Mouse (Mus musculus) lung, postnatal 0 days (tissue): ENCODE results near the gene Jade1. TPM values are rescaled to one million over a fixed set of nuclear protein-coding genes. Genes with fewer than 3 reads are reported as not detected.

ENCODE experiments used
- ATAC-seq: fragments of 200-750 bp; cut with Nextera tagmentation; 2 replicates; pipeline ENCODE4 v1.8.0; 2017; ENCODE audit warnings: moderate library complexity
- DNase-seq: peaks from one replicate; pipeline ENCODE4 v3.0.0-alpha.2; 2016; ENCODE audit warnings: low spot score
- H3K27ac ChIP-seq: fragments of 300-500 bp; sonication (generic); 2 replicates; pipeline ENCODE4 v1.5.1; 2014; ENCODE audit warnings: antibody characterized with exemption, mild to moderate bottlenecking, low read length, mixed read lengths
- H3K27me3 ChIP-seq: fragments of 300-500 bp; sonication (generic); replicated peaks from 2 replicates; pipeline ENCODE4 v1.6.1; 2014; ENCODE audit warnings: low read length, mixed read lengths; ENCODE audit not compliant: insufficient read depth
- H3K36me3 ChIP-seq: fragments of 300-500 bp; sonication (generic); 2 replicates; pipeline ENCODE4 v1.6.1; 2014; ENCODE audit warnings: low read length, mixed read lengths; ENCODE audit not compliant: insufficient read depth
- H3K4me1 ChIP-seq: fragments of 300-500 bp; sonication (generic); 2 replicates; pipeline ENCODE4 v1.6.1; 2014; ENCODE audit warnings: antibody characterized with exemption, low read depth, low read length, mixed read lengths; ENCODE audit not compliant: insufficient read depth
- H3K4me2 ChIP-seq: fragments of 300-500 bp; sonication (generic); replicated peaks from 2 replicates; pipeline ENCODE4 v1.6.1; 2014; ENCODE audit warnings: low read depth, mild to moderate bottlenecking, low read length, moderate library complexity, mixed read lengths
- H3K4me3 ChIP-seq: fragments of 300-500 bp; sonication (generic); 2 replicates; pipeline ENCODE4 v1.5.1; 2014; ENCODE audit warnings: low read depth, low read length
- H3K9ac ChIP-seq: fragments of 300-500 bp; sonication (generic); replicated peaks from 2 replicates; pipeline ENCODE4 v1.6.1; 2014; ENCODE audit warnings: low read depth, mild to moderate bottlenecking
- H3K9me3 ChIP-seq: fragments of 300-500 bp; sonication (generic); 2 replicates; pipeline ENCODE4 v1.6.1; 2016; ENCODE audit warnings: low read length, mixed read lengths
- CTCF ChIP-seq: IDR thresholded peaks from 2 replicates; pipeline ENCODE4 v1.5.1; 2016; ENCODE audit warnings: antibody characterized with exemption, mild to moderate bottlenecking
- EP300 ChIP-seq: IDR thresholded peaks from 2 replicates; pipeline ENCODE4 v1.6.1; 2016; ENCODE audit warnings: antibody characterized with exemption, mild to moderate bottlenecking, control low read depth
- WGBS: fragments of 180-500 bp; shearing (Covaris S2); extraction: QIAGEN DNeasy Blood & Tissue Kit; methylation state at CpG from one replicate; pipeline ENCODE4 v1.1.7; 2014; 5-methylcytosine and 5-hydroxymethylcytosine counted together
- polyA plus RNA-seq: library from polyadenylated mRNA; unstranded; fragments of >200 nt; fragmentation: Nextera tagmentation; extraction: Ambion mirVana; gene quantifications from 2 replicates; pipeline ENCODE4 v1.2.1, GENCODE M21; 2015

The Jade1 gene
- polyA plus RNA-seq, 1 experiment from 2014 or later, result 6.0 TPM

- Histone ChIP-seq H3K27me3 (no peaks in the 10 kb centered on the region), H3K9ac (no peak overlapping the region), H3K9me3 (no peaks in the 10 kb centered on the region), H3K27ac (no peak overlapping the region), H3K4me2 (no peak overlapping the region), H3K36me3 (no peaks in the 10 kb centered on the region), H3K4me3 (no peak overlapping the region), H3K4me1 (no peaks in the 10 kb centered on the region)
- no peak for DNase-seq
- ATAC-seq, result no peak
- no peak for TF ChIP-seq EP300
- no peak for TF ChIP-seq CTCF
- 66% methylated on average over 4 of the region's 4 CpGs for WGBS
Observed at GRCm38 (mm10) chr3:41572131-41572530, 16.6 kb downstream of the Jade1 start.

DNA sequence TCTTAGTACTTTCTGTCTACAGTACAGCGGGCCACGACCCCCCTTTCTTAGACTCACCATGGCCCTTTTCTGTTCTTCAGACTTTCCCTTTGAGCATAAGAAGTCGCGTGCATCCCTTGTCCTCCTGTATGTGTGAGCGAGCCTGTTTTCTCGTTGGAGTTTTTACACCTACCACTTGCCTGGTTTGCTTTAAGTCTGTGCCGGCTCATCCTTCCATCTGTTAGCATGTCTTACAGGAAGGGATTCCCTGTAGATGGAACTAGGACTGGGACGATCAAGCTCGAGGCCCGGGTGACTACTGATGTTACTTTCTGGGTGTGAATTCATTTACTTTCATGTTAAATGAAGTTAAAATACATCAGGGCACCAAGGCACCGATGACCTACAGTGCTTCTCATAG lies 17.4 kb downstream of the Jade1 start:
- TF ChIP-seq EP300 (no peak), CTCF (no peak)
- H3K4me2 ChIP-seq, result no peak overlapping the region
- H3K27me3 ChIP-seq, result no peaks in the 10 kb centered on the region

GRCm38 (mm10) chr3:41574208-41574607 lies 18.7 kb downstream of the Jade1 start:
- Histone ChIP-seq H3K27me3 (no peaks in the 10 kb centered on the region), H3K4me1 (no peaks in the 10 kb centered on the region), H3K4me3 (no peak overlapping the region), H3K36me3 (no peaks in the 10 kb centered on the region), H3K27ac (no peak overlapping the region), H3K4me2 (no peak overlapping the region), H3K9me3 (no peaks in the 10 kb centered on the region), H3K9ac (no peak overlapping the region)
- no peak for TF ChIP-seq EP300
- TF ChIP-seq CTCF, result no peak
- DNase-seq (no peak), ATAC-seq (no peak)
- WGBS, result 74% methylated on average over 8 of the region's 8 CpGs

More for the DNA sequence above, 17.4 kb downstream of the Jade1 start:
- Histone ChIP-seq H3K4me3 (no peak overlapping the region), H3K27ac (no peak overlapping the region), H3K9me3 (no peaks in the 10 kb centered on the region), H3K9ac (no peak overlapping the region), H3K4me1 (no peaks in the 10 kb centered on the region), H3K36me3 (no peaks in the 10 kb centered on the region)
- DNase-seq, result no peak
- no peak for ATAC-seq
- 89% methylated on average over 11 of the region's 11 CpGs for WGBS

DNA sequence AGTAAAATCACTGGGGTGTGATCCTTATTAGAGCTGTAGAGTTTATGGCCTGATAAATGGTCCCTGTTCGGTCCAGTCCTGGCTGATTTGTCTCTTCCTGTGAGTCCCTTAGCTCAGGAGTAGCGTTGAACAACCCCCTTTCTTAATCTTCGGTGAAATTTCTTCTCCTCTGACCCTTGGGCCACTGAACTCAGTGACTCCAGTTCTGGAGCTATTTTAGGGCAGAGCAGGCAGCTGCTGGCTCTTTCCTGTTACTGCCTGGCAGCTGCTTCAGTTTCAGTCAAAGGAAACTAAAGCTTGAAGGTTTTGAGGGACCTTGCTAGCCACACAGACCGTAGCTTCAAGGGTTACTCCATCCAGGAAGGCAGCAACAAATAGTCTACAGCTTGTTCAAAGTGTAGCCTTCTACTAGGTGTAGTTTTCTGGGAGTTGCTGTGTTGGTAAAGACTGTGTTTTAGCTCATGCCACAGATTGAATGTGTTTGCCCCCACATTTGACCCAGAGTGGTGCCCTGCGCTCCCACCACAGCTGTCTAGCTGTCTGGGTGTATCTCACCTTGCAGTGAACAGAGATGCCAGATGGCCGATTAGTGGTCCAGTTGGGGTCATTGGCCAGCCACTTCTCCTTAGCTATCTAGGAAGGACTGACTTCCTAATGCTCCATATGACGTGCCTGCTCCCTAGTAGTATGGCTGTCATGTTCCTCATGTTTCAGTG lies 19.3 kb downstream of the Jade1 start:
- H3K27me3 ChIP-seq, result no peaks in the 10 kb centered on the region
- no peak for ATAC-seq
- no peaks in the 10 kb centered on the region for H3K9me3 ChIP-seq
- H3K9ac ChIP-seq, result no peak overlapping the region
- H3K4me1 ChIP-seq, result no peaks in the 10 kb centered on the region
- H3K36me3 ChIP-seq, result no peaks in the 10 kb centered on the region
- H3K4me2 ChIP-seq, result no peak overlapping the region
- WGBS, result 61% methylated on average over 7 of the region's 7 CpGs
- H3K27ac ChIP-seq, result no peak overlapping the region
- DNase-seq, result no peak
- H3K4me3 ChIP-seq, result no peak overlapping the region
- TF ChIP-seq EP300, result no peak

- TF ChIP-seq EP300, result no peak
- no peak for TF ChIP-seq CTCF
- DNase-seq (no peak), ATAC-seq (no peak)
- WGBS, result 73% methylated on average over 5 of the region's 5 CpGs
- Histone ChIP-seq H3K4me1 (no peaks in the 10 kb centered on the region), H3K27me3 (no peaks in the 10 kb centered on the region), H3K27ac (no peak overlapping the region), H3K9me3 (no peaks in the 10 kb centered on the region), H3K36me3 (no peaks in the 10 kb centered on the region), H3K4me3 (no peak overlapping the region), H3K9ac (no peak overlapping the region), H3K4me2 (no peak overlapping the region)
Observed at GRCm38 (mm10) chr3:41575971-41576370, 20.4 kb downstream of the Jade1 start.

GRCm38 (mm10) chr3:41577240-41577639 lies 21.7 kb downstream of the Jade1 start:
- Histone ChIP-seq H3K27ac (no peak overlapping the region), H3K4me1 (no peaks in the 10 kb centered on the region), H3K9ac (no peak overlapping the region), H3K27me3 (no peaks in the 10 kb centered on the region), H3K4me3 (no peak overlapping the region), H3K9me3 (no peaks in the 10 kb centered on the region), H3K4me2 (no peak overlapping the region), H3K36me3 (no peaks in the 10 kb centered on the region)
- no peak for DNase-seq
- no peak for ATAC-seq
- no peak for TF ChIP-seq EP300
- no peak for TF ChIP-seq CTCF
- 87% methylated on average over 2 of the region's 2 CpGs for WGBS

- ATAC-seq (no peak), DNase-seq (no peak)
- H3K27me3 ChIP-seq, result no peaks in the 10 kb centered on the region
- no peak overlapping the region for H3K4me2 ChIP-seq
- no peak overlapping the region for H3K9ac ChIP-seq
- H3K9me3 ChIP-seq, result no peaks in the 10 kb centered on the region
- 73% methylated on average over 4 of the region's 4 CpGs for WGBS
- H3K36me3 ChIP-seq, result no peaks in the 10 kb centered on the region
- H3K4me3 ChIP-seq, result no peak overlapping the region
- H3K4me1 ChIP-seq, result no peaks in the 10 kb centered on the region
- no peak overlapping the region for H3K27ac ChIP-seq
- TF ChIP-seq CTCF (no peak), EP300 (no peak)
Observed at GRCm38 (mm10) chr3:41579873-41580272, 24.3 kb downstream of the Jade1 start.
